Mouse (Mus musculus) gastrocnemius, postnatal 4 days (tissue): ENCODE measurements around the gene Agbl2. TPM values are rescaled to one million over a fixed set of nuclear protein-coding genes. Genes with fewer than 3 reads are reported as not detected.
"Not testable (repeated sequence)": the region's sequence is repeated elsewhere in the genome, so short reads cannot be mapped to it uniquely, and the experiment has no call there.

Experiments used
- DNase-seq, 2 experiments: peaks; one replicate each; pipeline ENCODE4 v3.0.0; 2021 to 2022; ENCODE audit warnings: low spot score in 2 of 2, mixed read lengths in 2 of 2
- total RNA-seq, 2 experiments: library from RNA; stranded (reverse); gene quantifications; 2 replicates each; pipeline ENCODE4 v1.2.3; 2021

Gene Agbl2
- total RNA-seq, 2 experiments from 2014 or later = 0.34 to 0.83 TPM

- DNase-seq = no peak
Measured at GRCm38 (mm10) chr2:90815266-90815665, 32.7 kb downstream of the Agbl2 start.

GRCm38 (mm10) chr2:90816144-90816543 is 33.6 kb downstream of the Agbl2 start:
- no peak for DNase-seq

GRCm38 (mm10) chr2:90818710-90819109 is 36.2 kb downstream of the Agbl2 start:
- DNase-seq = no peak

GRCm38 (mm10) chr2:90820894-90821293 is 38.4 kb downstream of the Agbl2 start:
- no peak for DNase-seq

DNA sequence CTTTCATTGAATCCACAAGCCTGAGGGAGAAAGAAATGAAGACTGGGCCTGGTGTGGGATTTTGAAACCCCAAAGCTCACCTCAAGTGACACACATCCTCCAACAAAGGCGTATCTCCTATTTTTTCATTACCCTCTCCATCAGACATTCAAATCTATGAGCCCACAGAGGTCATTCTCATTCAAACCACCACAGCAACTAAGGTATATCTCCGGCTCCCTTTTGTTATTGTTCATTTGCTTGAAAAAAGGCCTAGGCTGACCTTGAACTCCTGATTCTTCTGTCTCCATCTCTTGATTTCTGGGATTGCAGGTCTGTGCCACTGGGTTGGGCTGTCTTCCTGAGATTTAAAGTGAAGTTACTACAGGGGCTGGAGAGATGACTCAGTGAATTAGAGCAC is 40.5 kb downstream of the Agbl2 start:
- no peak for DNase-seq

- DNase-seq = no peak
Measured at GRCm38 (mm10) chr2:90823781-90824180, 41.3 kb downstream of the Agbl2 start.

DNA sequence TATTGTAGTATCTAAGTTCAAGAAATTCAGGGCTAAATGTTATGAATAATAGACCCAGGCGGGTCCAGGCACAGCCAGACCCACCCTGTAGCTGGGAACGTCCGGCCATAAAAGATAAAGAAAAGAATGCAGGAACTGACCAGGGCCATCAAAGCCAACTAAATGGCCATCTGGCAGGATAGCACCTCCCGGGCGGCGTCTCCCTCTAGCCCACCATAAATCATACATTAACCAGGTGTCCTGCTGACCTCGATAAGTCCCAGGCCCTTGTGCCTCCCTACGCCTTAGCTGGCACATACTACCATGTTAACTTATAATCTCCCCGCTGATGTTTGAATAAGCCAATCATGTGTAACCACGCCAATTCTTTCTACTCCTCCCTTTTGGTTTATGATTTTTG is 42.0 kb downstream of the Agbl2 start:
- not testable (repeated sequence) for DNase-seq

- DNase-seq = no peak
Measured at GRCm38 (mm10) chr2:90825515-90826172, 43.1 kb downstream of the Agbl2 start.

DNA sequence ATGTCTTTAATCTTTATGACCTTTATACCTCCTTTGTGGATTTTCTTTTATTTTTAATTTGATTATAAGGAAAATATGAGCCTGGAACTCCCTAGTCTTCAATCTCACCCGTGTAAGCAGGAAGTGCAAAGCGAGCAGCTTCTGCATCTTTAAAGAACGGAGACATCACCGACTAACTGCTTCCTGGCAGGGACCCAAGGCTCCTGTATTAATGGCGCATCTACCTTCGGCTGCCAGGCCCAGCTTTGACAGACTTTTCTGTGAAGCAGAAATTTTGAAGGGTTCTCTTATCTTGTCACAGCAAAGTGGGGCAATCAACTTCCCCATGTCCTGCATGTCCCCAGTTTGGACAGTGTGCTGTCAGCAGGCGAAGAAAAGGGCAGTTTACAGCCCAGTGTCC is 46.2 kb downstream of the Agbl2 start:
- no peak for DNase-seq

DNA sequence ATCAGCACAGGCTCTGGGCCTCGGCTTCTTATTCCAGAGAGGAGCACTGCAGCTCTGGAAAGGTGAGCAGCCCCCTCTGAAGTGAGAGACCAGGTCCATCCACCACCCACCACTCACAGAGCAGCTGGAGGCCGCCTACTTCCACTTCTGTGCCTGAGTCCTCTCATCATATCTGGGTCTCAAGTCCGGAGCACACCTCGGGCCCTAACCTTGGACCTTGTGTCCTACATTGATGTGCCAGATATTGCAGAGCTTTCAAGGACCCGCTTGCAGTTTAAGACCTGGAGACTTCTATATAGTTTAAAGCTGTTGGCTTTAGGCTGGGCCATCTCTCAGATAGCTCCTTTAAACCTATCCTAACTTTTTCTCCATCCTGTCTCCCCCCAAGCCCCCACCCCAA is 51.0 kb downstream of the Agbl2 start:
- DNase-seq = no peak

GRCm38 (mm10) chr2:90838621-90839020 is 56.1 kb downstream of the Agbl2 start:
- no peak for DNase-seq

- no peak for DNase-seq
Measured at GRCm38 (mm10) chr2:90843666-90844065, 61.1 kb downstream of the Agbl2 start.

- no peak for DNase-seq
Measured at GRCm38 (mm10) chr2:90844262-90844661, 61.7 kb downstream of the Agbl2 start.

GRCm38 (mm10) chr2:90845234-90845633 is 62.7 kb downstream of the Agbl2 start:
- DNase-seq = no peak

DNA sequence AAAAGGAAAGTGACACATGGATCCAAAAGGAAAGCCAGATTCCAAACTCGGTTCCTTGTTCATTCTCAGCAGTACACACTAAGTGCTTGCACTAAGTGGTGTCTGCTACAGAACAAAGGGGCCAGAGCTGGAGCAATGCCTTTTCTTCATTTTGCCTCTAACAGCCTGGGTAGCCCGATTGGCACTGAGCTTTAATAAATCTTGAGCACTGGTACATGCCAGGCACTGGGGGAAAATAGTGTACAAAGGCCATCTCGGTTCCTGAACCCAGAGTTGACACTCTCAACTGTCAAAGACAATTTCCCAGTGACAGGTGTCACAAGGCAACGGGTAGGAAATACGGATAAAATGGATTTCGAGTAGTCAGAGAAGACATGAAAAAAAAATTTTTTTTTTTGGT is 63.6 kb downstream of the Agbl2 start:
- DNase-seq = no peak

GRCm38 (mm10) chr2:90846597-90846954 is 64.0 kb downstream of the Agbl2 start:
- DNase-seq = no peak

- DNase-seq = peak; percentile 99
Measured at GRCm38 (mm10) chr2:90846955-90847680, 64.6 kb downstream of the Agbl2 start, which contains the start of gene Mtch2. Gene Mtch2 (plus strand): TSS chr2:90847155.

GRCm38 (mm10) chr2:90847681-90848050 is 65.1 kb downstream of the Agbl2 start:
- no peak for DNase-seq

- no peak for DNase-seq
Measured at GRCm38 (mm10) chr2:90848331-90848730, 65.8 kb downstream of the Agbl2 start.

GRCm38 (mm10) chr2:90850401-90850800 is 67.9 kb downstream of the Agbl2 start:
- DNase-seq = no peak

- no peak for DNase-seq
Measured at GRCm38 (mm10) chr2:90861486-90861885, 79.0 kb downstream of the Agbl2 start.

GRCm38 (mm10) chr2:90864184-90864583 is 81.7 kb downstream of the Agbl2 start:
- DNase-seq = no peak

GRCm38 (mm10) chr2:90866524-90866923 is 84.0 kb downstream of the Agbl2 start:
- DNase-seq = peak; percentile 66 to 81
